Mouse (Mus musculus): ENCODE results near the gene Smad6.

GRCm38 (mm10) chr9:63999194-63999593 is 22.7 kb downstream of the Smad6 start:
- no peak for TF ChIP-seq ZNF384 (IDR thresholded peaks at IDR 0.05; ENCODE audit: low read depth, low read length)
- no peak for TF ChIP-seq CHD2 (IDR thresholded peaks at IDR 0.05; ENCODE audit: low read depth, low read length)
- no peak for TF ChIP-seq MAFK (IDR thresholded peaks at IDR 0.05; ENCODE audit: insufficient read depth, low read depth, low read length)
- no peak for TF ChIP-seq ZC3H11A (IDR thresholded peaks at IDR 0.05; ENCODE audit: borderline replicate concordance, low read depth, low read length)

Measured in ES-E14 (cell line).